Mouse (Mus musculus): ENCODE measurements around the gene Kctd6. TPM values are rescaled to one million over a fixed set of nuclear protein-coding genes. Genes with fewer than 3 reads are reported as not detected.

The Kctd6 gene
- polyA plus RNA-seq, 1 experiment = 17.2 TPM

DNA sequence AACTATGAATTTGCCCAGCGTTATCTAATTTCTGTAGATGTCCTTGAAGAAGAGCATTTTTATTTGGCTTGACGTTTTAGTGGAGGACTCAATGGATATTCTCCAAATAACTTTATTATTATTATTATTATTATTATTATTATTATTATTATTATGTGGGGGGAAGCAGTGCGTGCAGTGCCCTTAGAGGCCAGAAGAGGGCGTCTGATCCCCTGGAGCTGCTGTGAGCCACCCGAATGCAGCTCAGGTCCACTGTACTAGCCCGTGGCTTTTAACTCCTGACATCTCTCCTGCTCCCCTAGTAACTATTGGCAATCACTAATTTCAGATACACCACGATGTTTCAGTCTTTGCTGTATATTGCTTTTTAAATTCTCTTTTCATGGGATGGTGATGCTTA is 6.4 kb downstream of the Kctd6 start:
- DNase-seq = no peak
- peaks cover 28% of the 10 kb centered on the region for H3K4me1 ChIP-seq (ENCODE audit: control insufficient read depth, insufficient read depth, low read length)
- no peaks in the 10 kb centered on the region for H3K27me3 ChIP-seq (replicated peaks; ENCODE audit: control insufficient read depth, insufficient read depth, low read length)
- 70% methylated on average over 7 of the region's 7 CpGs for WGBS
- peaks cover 3% of the 10 kb centered on the region; the same call in 1 of the 2 replicates for H3K36me3 ChIP-seq (ENCODE audit: control insufficient read depth, insufficient read depth, low read length)
- H3K4me3 ChIP-seq (ENCODE audit: insufficient read depth, low read depth, low read length) = no peak overlapping the region
- no peak for TF ChIP-seq POLR2A (IDR thresholded peaks at IDR 0.05; ENCODE audit: low read depth, low read length)
- peak; percentile 49 for TF ChIP-seq CTCF (conservative IDR thresholded peaks at IDR 0.05; ENCODE audit: insufficient read depth, insufficient read length, low read depth, low read length)
- no peak overlapping the region for H3K27ac ChIP-seq (ENCODE audit: insufficient read depth, low read depth, low read length)

DNA sequence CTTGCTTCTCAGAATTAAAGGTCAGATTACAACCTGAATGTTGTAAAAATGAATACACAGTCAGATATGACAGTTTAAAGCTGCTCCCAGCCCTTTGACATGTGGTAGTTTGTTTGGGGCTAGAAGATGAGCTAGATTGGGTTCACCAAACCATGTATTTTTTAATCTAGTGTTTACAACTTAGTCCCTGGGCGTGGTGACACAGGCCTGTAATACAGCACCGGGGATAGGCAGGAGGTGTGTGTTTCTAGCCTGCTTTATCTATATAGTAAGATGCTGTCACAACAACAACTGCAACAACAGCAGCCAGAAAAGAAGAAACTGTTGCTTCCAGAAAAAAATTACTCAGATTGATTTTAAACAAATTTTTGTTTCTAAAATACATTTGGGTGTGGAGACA is 7.0 kb downstream of the Kctd6 start:
- Histone ChIP-seq H3K4me3 (ENCODE audit: insufficient read depth, low read depth, low read length) (no peak overlapping the region), H3K27me3 (replicated peaks; ENCODE audit: control insufficient read depth, insufficient read depth, low read length) (no peaks in the 10 kb centered on the region), H3K27ac (ENCODE audit: insufficient read depth, low read depth, low read length) (no peak overlapping the region), H3K36me3 (ENCODE audit: control insufficient read depth, insufficient read depth, low read length) (peaks cover 3% of the 10 kb centered on the region; the same call in 1 of the 2 replicates), H3K4me1 (ENCODE audit: control insufficient read depth, insufficient read depth, low read length) (peaks cover 26% of the 10 kb centered on the region)
- no peak for DNase-seq
- WGBS = 94% methylated on average over 2 of the region's 2 CpGs
- TF ChIP-seq POLR2A (IDR thresholded peaks at IDR 0.05; ENCODE audit: low read depth, low read length) (no peak), CTCF (conservative IDR thresholded peaks at IDR 0.05; ENCODE audit: insufficient read depth, insufficient read length, low read depth, low read length) (no peak)

DNA sequence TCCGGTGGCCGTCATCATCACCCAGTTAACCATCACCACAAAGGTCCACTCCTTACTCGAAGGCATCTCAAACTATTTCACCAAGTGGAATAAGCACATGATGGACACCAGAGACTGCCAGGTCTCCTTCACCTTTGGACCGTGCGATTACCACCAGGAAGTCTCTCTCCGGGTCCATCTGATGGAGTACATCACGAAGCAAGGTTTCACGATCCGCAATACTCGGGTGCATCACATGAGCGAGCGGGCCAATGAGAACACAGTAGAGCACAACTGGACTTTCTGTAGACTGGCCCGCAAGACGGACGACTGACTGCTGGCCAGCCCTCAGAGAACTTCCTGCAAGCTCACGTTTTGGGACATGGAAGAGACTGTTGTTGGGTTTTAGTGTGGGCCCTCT is 8.6 kb downstream of the Kctd6 start:
- Histone ChIP-seq H3K27ac (ENCODE audit: insufficient read depth, low read depth, low read length) (no peak overlapping the region), H3K36me3 (ENCODE audit: control insufficient read depth, insufficient read depth, low read length) (peaks cover 3% of the 10 kb centered on the region; the same call in 1 of the 2 replicates), H3K4me3 (ENCODE audit: insufficient read depth, low read depth, low read length) (no peak overlapping the region), H3K27me3 (replicated peaks; ENCODE audit: control insufficient read depth, insufficient read depth, low read length) (no peaks in the 10 kb centered on the region), H3K4me1 (ENCODE audit: control insufficient read depth, insufficient read depth, low read length) (peaks cover 16% of the 10 kb centered on the region)
- DNase-seq = peak; percentile 92
- TF ChIP-seq CTCF (conservative IDR thresholded peaks at IDR 0.05; ENCODE audit: insufficient read depth, insufficient read length, low read depth, low read length) = no peak
- TF ChIP-seq POLR2A (IDR thresholded peaks at IDR 0.05; ENCODE audit: low read depth, low read length) = no peak
- WGBS = 63% methylated on average over 16 of the region's 16 CpGs

DNA sequence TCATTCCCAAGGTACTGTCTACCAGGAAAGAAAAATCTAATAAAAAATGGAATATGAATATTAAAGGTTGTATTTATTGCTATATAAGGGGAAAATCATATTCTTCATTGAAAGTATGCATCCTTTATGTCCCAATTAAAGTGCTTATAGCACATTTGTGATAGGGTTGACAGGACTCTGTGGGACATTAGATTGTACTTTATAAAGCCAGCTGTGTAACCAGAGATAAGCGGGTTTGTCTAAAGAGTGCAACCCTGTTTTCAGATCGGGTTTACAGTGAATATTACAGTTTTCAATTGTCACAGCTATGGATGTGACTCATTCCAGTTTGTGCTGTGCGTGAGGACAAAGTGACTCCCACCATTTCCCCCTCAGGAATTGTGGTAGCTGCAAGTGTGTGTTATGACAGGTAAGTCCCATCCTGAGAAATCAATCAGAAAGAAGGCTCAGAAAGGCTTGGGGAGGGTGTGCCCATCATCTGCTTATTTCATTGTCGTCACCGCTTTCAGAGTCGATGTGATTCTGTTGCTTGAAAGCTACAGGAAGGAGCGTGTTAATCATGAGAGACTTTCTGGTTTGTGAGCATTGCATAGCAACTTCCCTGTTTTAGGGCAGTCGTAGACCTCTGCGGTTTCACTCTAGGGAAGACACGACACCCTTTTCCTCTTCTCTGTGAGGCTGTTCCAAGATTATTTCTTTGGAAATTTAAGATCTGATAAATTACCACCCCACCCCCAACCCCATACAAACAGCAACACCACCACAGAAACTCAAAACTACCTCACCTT is 9.8 kb downstream of the Kctd6 start:
- DNase-seq = no peak
- Histone ChIP-seq H3K27me3 (replicated peaks; ENCODE audit: control insufficient read depth, insufficient read depth, low read length) (no peaks in the 10 kb centered on the region), H3K36me3 (ENCODE audit: control insufficient read depth, insufficient read depth, low read length) (peaks cover 3% of the 10 kb centered on the region; the same call in 1 of the 2 replicates), H3K4me3 (ENCODE audit: insufficient read depth, low read depth, low read length) (no peak overlapping the region), H3K4me1 (ENCODE audit: control insufficient read depth, insufficient read depth, low read length) (peaks cover 9% of the 10 kb centered on the region; the same call in 1 of the 2 replicates), H3K27ac (ENCODE audit: insufficient read depth, low read depth, low read length) (no peak overlapping the region)
- no peak for TF ChIP-seq CTCF (conservative IDR thresholded peaks at IDR 0.05; ENCODE audit: insufficient read depth, insufficient read length, low read depth, low read length)
- TF ChIP-seq POLR2A (IDR thresholded peaks at IDR 0.05; ENCODE audit: low read depth, low read length) = no peak
- 83% methylated on average over 10 of the region's 10 CpGs for WGBS

DNA sequence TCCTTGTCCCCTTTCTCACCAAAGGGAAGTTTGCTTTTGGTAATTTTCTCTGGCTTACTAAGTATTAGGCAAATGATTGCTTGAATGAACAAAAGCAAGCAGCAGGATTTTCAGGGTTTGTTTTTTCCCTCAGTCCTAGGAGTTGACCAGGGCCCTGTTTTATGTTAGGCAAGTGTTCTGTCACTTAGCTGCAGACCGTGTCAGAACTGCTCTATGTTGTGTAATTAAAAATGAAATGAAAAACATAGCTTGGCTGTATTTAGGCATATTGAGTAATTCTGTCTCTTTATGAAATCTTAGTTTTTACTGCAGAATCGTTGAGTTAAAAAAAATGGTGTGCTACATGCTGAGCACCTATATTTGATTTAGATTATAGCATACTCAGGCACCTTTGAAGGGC is 10.9 kb downstream of the Kctd6 start:
- TF ChIP-seq POLR2A (IDR thresholded peaks at IDR 0.05; ENCODE audit: low read depth, low read length) = no peak
- no peak for TF ChIP-seq CTCF (conservative IDR thresholded peaks at IDR 0.05; ENCODE audit: insufficient read depth, insufficient read length, low read depth, low read length)
- H3K36me3 ChIP-seq (ENCODE audit: control insufficient read depth, insufficient read depth, low read length) = peaks cover 3% of the 10 kb centered on the region; the same call in 1 of the 2 replicates
- H3K27ac ChIP-seq (ENCODE audit: insufficient read depth, low read depth, low read length) = no peak overlapping the region
- no peak overlapping the region for H3K4me3 ChIP-seq (ENCODE audit: insufficient read depth, low read depth, low read length)
- WGBS = 84% methylated on average over 2 of the region's 2 CpGs
- H3K4me1 ChIP-seq (ENCODE audit: control insufficient read depth, insufficient read depth, low read length) = peaks cover 2% of the 10 kb centered on the region; the same call in 1 of the 2 replicates
- H3K27me3 ChIP-seq (replicated peaks; ENCODE audit: control insufficient read depth, insufficient read depth, low read length) = no peaks in the 10 kb centered on the region
- DNase-seq = no peak

DNA sequence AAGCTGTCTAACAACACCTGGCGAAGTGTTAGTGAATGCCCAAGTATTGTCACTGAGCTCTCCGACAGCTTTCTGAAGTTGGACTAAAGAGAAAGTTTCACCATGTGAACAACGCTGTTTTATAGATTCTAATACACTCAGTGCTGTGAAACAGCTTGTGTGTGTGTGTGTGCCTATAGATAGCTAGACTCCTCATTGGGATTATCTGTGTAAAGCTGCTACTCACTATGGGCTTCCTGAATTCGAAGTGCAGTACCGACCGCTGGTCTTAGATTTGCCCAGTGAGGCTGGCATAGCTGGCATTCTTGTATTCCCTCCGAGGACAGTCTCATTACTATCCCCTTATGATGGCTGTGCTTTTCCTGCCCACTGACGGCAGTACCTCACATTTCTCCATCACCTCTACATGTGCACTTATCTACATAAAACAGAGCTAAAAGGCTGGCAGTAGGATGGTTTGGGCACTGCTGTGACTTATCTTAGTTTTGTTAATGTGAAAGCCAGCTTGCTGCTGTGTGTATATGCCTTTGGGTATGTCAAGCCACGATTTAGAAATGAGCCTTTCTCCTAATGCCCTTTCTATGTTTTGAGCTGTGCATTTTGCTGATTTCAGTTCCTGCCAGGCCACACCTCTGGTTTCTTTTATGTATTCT is 15.6 kb downstream of the Kctd6 start:
- H3K27me3 ChIP-seq (replicated peaks; ENCODE audit: control insufficient read depth, insufficient read depth, low read length) = no peaks in the 10 kb centered on the region
- no peak overlapping the region for H3K4me3 ChIP-seq (ENCODE audit: insufficient read depth, low read depth, low read length)
- H3K4me1 ChIP-seq (ENCODE audit: control insufficient read depth, insufficient read depth, low read length) = no peaks in the 10 kb centered on the region
- no peak for TF ChIP-seq POLR2A (IDR thresholded peaks at IDR 0.05; ENCODE audit: low read depth, low read length)
- no peak for TF ChIP-seq CTCF (conservative IDR thresholded peaks at IDR 0.05; ENCODE audit: insufficient read depth, insufficient read length, low read depth, low read length)
- DNase-seq = no peak
- no peak overlapping the region for H3K27ac ChIP-seq (ENCODE audit: insufficient read depth, low read depth, low read length)
- 88% methylated on average over 9 of the region's 9 CpGs for WGBS
- H3K36me3 ChIP-seq (ENCODE audit: control insufficient read depth, insufficient read depth, low read length) = no peaks in the 10 kb centered on the region

Measured in kidney, adult 2 months (tissue).